Mouse (Mus musculus): ENCODE data around the gene Gbf1. TPM values are rescaled to one million over a fixed set of nuclear protein-coding genes. Genes with fewer than 3 reads are reported as not detected.

Gbf1 gene
- total and polyA plus RNA-seq, 3 experiments = 8.6 to 26.1 (median 18.7) TPM

- TF ChIP-seq RCOR1 (conservative IDR thresholded peaks at IDR 0.05; ENCODE audit: low read depth, low read length) = no peak; the same call in 1 of the 2 replicates
- TF ChIP-seq EP300 (IDR thresholded peaks at IDR 0.05; ENCODE audit: low read length) = peak; percentile 53
- TF ChIP-seq E2F4 (IDR thresholded peaks at IDR 0.05; ENCODE audit: insufficient replicate concordance, low read depth, low read length) = peak; percentile 66; the same call in 1 of the 2 replicates
- peak; percentile 87 for TF ChIP-seq POLR2A (IDR thresholded peaks at IDR 0.05; ENCODE audit: low read depth, low read length)
- peak; percentile 72; the same call in 1 of the 2 replicates for TF ChIP-seq CHD1 (IDR thresholded peaks at IDR 0.05; ENCODE audit: low read depth, low read length)
- TF ChIP-seq CTCF (conservative IDR thresholded peaks at IDR 0.05 in 1 of 2, IDR thresholded peaks at IDR 0.05 in 1 of 2; ENCODE audit: low read depth in 2 of 2, low read length in 2 of 2) = peak; percentile 70 to 87
- TF ChIP-seq ZKSCAN1 (IDR thresholded peaks at IDR 0.05; ENCODE audit: borderline replicate concordance, low read depth, low read length) = no peak
- TF ChIP-seq ZC3H11A (IDR thresholded peaks at IDR 0.05; ENCODE audit: low read depth, low read length) = no peak
- 0 out of 2 replicates have a peak, but pooled peaks have one; percentile 79 for TF ChIP-seq MAZ (IDR thresholded peaks at IDR 0.05; ENCODE audit: low read depth, low read length)
- TF ChIP-seq MAFK (IDR thresholded peaks at IDR 0.05; ENCODE audit: insufficient replicate concordance, low read length) = no peak; the same call in 1 of the 2 replicates
- TF ChIP-seq NELFE (IDR thresholded peaks at IDR 0.05; ENCODE audit: low read depth, low read length) = peak; percentile 91
- TF ChIP-seq BHLHE40 (IDR thresholded peaks at IDR 0.05; ENCODE audit: low read depth, low read length) = no peak
- peak; percentile 96 for TF ChIP-seq SIN3A (IDR thresholded peaks at IDR 0.05; ENCODE audit: low read length)
Measured at GRCm38 (mm10) chr19:46304216-46304841, 152.0 kb downstream of the Gbf1 start, which contains the start of gene Nfkb2 (continued).

- Histone ChIP-seq H3K4me1 (ENCODE audit: control insufficient read depth in 1 of 2, insufficient read depth in 2 of 2) (peaks cover 8 to 37% of the 10 kb centered on the region in 2 experiments), H3K9me3 (replicated peaks; ENCODE audit: low read length) (no peaks in the 10 kb centered on the region), H3K79me2 (replicated peaks; ENCODE audit: control insufficient read depth, extremely low read depth, insufficient read depth, poor library complexity, severe bottlenecking) (peaks cover 6% of the 10 kb centered on the region), H3K4me3 (replicated peaks in 1 of 3; ENCODE audit: low read depth in 2 of 3, low read length in 2 of 3, poor library complexity in 1 of 3) (peak overlapping the region; percentile 81 to 96 (median 95)), H3K4me2 (ENCODE audit: insufficient read depth, low read depth, poor library complexity, severe bottlenecking) (peak overlapping the region; percentile 1; the same call in 1 of the 2 replicates), H3K36me3 (replicated peaks in 1 of 2; ENCODE audit: control insufficient read depth in 1 of 2, insufficient read depth in 1 of 2, low read length in 1 of 2) (peaks cover 33 to 40% of the 10 kb centered on the region in 2 experiments), H3K27ac (ENCODE audit: insufficient read depth, low read depth) (peak overlapping the region; percentile 95), H3K9ac (ENCODE audit: insufficient read depth, low read depth) (peak overlapping the region; percentile 48), H3K27me3 (replicated peaks) (no peaks in the 10 kb centered on the region)
- in situ Hi-C loops (cut with MboI; ENCODE audit: low pct_ligation_motif_present, low pct_unique_long_range_greater_than_20kb, low sequenced_read_pairs) = no loop called here
- DNase-seq (ENCODE audit: extremely low read depth) = no peak
- TF ChIP-seq MEF2A (IDR thresholded peaks at IDR 0.05; ENCODE audit: borderline replicate concordance, low read depth, low read length) (no peak), BHLHE40 (IDR thresholded peaks at IDR 0.05; ENCODE audit: low read depth, low read length) (peak; percentile 97), MXI1 (IDR thresholded peaks at IDR 0.05; ENCODE audit: low read depth, low read length) (peak; percentile 70), JUN (IDR thresholded peaks at IDR 0.05; ENCODE audit: insufficient read depth, low read depth, low read length) (no peak), USF2 (conservative IDR thresholded peaks at IDR 0.05; ENCODE audit: low read depth, low read length) (no peak), MAX (IDR thresholded peaks at IDR 0.05; ENCODE audit: low read length) (peak; percentile 81), TCF12 (IDR thresholded peaks at IDR 0.05; ENCODE audit: low read depth, low read length) (no peak), EP300 (IDR thresholded peaks at IDR 0.05; ENCODE audit: low read length) (no peak), SIN3A (IDR thresholded peaks at IDR 0.05; ENCODE audit: low read length) (peak; percentile 51; the same call in 1 of the 2 replicates), MAZ (IDR thresholded peaks at IDR 0.05; ENCODE audit: low read depth, low read length) (no peak), NRF1 (IDR thresholded peaks at IDR 0.05; ENCODE audit: low read depth, low read length) (peak; percentile 83), MYC (IDR thresholded peaks at IDR 0.05; ENCODE audit: low read depth, low read length) (0 out of 2 replicates have a peak, but pooled peaks have one; percentile 20), PAX5 (IDR thresholded peaks at IDR 0.05; ENCODE audit: low read length) (no peak), TBP (conservative IDR thresholded peaks at IDR 0.05; ENCODE audit: low read depth, low read length) (no peak), POLR2A (IDR thresholded peaks at IDR 0.05; ENCODE audit: low read depth, low read length) (no peak), RCOR1 (conservative IDR thresholded peaks at IDR 0.05; ENCODE audit: low read depth, low read length) (no peak), ELF1 (IDR thresholded peaks at IDR 0.05; ENCODE audit: low read depth, low read length) (no peak)
- dilution Hi-C loops (cut with MboI; ENCODE audit: extremely low pct_ligation_motif_present, extremely low pct_unique_long_range_greater_than_20kb, low sequenced_read_pairs) = no loop called here
Measured at GRCm38 (mm10) chr19:46304908-46305333, 152.6 kb downstream of the Gbf1 start.
